Mouse (Mus musculus) c-Kit-positive CD71-positive TER-119-negative erythroid progenitor cells, embryonic 14.5 days (primary cell): ENCODE measurements around the gene Macrod2.

Experiments used
- DNase-seq: peaks from one replicate; pipeline ENCODE4 v3.0.0-alpha.2; 2013; ENCODE audit warnings: low read depth

Gene Macrod2

DNA sequence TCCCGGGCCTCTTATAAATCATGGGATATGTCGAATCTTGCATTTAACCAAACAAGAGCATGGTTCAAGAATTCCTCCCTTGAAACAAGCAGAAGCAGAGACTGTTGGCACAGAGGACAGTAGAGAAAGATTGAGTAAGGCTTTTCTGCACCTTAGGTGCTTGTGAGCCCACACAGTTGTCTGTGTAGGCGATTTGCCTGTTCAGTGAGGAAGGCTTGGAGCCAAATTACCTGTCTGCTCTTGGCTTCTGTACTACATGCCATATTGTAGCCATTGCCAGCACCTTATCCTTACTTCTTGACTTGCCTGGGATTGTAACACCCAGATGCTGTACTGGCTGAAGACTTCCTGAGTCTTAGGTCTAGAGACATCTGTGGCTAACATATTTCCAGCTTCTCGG lies 1303.2 kb downstream of the Macrod2 start:
- DNase-seq = no peak

DNA sequence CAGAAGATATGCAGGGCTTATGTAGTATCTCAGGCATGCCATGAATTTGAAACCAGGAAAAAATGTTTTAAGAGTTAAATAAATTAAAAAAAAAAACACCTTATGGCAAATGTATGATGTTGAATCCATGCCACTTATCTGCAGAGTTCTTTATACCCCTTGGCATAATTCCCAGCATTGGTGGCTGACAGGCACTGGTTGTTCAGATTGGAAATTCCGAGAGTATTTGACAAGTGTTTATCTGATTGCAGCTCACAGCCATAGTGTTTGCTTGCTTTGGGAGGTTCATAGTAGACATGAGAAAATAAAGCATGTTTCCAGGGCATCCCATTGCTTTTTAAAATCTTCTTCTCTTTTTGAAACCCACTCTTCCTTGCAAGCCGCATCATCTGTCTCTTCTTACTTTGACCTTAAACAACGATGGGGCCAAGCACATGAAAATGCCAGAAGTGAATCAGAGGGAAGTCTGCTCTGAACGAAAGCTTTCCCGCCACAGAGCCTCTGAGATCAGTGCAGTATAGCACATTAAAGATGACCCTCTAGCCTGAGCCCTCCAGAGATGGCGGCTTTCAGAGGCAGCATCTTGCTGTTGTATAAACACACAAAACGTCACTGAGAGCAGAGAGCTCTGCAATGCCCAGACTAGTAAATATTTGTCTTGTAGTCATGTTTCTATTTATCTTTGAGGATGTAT lies 1305.8 kb downstream of the Macrod2 start:
- no peak for DNase-seq

DNA sequence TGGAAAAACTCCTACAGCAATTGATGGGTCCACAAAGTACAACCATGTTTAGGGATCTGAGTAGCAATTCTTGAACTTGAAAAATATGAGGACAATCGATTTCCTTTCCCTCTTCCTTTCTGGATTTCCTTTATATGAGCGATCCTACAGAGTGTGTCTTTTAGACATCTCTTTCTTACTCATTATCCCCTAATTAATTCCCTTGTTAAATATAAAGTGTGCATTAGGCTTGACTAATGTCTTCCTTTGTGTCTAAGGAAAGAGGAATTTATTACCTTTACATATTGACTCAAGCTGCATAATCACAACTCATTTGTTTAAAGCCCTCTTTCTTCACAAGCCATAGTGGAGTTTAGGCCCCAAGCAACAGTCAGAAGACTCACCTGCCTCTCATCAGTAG lies 1316.7 kb downstream of the Macrod2 start:
- DNase-seq = no peak

DNA sequence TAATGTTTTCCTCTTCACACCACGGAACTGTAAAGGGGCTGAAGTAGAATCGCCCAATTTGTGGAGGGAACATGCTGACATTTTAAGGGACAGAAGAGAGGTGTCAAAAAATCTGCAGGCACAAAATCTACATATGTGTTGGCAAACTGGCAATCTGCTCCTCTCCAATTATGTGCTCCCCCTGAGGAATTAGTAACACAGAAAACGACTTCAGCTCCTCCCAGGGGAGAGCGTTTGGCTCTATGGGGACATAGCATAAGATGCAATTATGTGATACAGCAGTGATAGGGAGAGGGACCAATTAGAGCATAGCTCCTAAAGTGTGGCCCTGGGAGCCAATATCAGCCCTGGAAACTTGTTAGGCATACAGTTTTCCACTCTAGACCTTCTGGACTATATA lies 1317.2 kb downstream of the Macrod2 start:
- DNase-seq = no peak

DNA sequence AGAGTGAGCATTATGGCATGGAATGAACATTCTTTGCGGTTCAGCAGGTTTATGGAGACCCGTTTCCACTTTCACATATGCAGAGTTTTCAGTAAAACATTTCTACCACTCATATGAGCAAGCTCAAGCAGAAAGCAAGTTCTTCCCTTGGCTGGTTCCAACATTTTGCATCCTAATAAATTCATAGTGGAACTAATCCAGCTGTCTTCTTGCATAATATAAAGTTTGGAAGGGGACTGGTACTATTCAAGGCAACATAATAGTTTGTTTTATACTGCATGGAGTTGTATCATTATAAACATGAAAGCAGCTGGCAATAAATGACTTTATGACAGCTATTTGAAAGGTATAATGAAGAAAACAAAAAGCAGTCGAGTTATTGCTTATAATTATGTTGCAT lies 1320.0 kb downstream of the Macrod2 start:
- no peak for DNase-seq

DNA sequence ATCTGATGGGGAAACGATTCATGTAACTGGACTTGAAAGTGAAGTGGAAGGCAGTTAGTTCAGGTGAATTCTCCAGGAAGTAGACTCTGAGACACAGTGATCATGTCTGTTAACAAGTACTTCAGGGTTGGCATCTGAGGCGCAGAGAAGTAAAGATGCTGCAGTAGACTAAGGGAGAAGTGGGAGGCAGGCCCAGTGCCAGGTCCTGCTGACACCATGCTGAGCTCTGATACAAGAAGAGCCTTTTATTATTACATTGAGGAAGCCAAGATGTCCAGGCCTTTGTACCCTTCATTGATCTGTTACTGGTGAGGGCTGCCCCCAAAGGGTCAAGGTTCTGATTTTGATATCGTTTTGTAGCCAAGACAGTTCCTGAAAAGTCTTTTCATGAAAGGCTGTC lies 1327.4 kb downstream of the Macrod2 start:
- no peak for DNase-seq

DNA sequence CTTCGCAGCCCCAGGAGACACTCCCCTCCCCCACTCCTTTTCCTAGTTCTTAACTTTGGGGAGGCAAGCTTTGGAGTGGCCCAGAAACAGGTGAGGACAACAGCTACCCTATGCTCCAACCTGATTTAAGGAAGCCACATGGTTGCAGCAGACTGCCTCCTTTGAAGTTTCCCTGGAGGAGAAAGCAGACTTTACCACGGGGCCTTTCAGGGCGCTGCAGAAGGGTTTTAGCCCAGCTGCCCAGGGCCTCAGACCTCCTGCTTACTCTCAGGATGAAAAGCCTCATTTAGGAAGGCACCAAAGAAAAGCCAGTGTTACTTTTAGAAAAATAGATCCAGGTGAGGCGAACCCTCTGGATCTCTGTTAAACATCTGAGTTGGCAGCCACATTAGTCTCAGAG lies 1333.9 kb downstream of the Macrod2 start:
- no peak for DNase-seq

DNA sequence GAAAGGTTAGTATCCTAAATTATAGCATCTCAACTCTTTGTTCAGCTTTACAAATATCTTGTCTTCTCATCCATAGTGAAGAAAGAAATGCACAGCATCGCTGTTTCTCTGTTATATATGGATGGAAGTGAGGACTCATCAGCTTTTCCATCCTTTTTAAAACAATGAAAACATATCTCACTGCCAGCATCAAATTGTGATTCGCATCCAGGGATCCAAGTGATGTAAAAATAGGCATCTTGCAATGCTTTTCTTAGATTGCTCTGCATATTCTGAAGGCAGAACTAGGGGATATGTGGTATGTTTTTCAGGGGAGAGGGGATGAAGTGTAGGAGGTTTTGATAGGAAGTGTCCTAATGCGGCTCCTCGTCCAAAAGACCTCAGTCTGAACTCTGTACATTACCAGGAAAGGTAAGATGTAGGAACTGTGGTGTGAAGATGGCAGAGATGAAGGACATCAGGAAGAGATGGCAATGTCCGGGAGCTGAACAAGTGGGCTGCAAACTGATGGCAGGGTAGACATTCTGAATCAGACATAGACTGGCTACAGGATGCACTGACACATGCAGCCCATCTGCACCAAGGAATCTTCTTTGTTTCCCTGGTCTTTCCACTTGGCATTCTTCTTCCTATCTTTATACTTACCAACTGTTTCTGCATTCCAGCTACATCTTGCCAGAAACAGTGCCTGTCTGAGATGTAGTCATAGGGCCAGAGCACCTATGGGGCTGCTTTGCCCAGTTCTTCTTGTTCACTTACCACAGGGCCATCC lies 1341.8 kb downstream of the Macrod2 start:
- no peak for DNase-seq

DNA sequence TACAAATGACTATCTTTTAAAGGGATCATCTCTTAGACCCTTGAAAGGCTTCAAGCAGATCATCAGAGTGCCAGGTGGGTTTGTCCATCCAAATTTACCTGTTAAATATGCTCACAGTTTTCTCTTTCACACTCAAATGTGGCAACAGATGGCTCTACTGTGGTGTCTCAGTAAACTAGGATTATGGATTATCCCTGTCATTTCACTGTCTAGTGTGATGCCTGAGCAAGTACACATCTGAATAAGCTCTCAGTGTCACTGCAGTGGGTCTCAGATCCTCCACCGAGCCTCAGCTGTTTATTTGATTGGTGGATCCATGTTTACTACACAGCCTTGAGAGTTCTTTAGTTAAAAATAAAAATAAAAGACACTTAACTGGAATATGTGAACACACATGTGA lies 1343.6 kb downstream of the Macrod2 start:
- no peak for DNase-seq

DNA sequence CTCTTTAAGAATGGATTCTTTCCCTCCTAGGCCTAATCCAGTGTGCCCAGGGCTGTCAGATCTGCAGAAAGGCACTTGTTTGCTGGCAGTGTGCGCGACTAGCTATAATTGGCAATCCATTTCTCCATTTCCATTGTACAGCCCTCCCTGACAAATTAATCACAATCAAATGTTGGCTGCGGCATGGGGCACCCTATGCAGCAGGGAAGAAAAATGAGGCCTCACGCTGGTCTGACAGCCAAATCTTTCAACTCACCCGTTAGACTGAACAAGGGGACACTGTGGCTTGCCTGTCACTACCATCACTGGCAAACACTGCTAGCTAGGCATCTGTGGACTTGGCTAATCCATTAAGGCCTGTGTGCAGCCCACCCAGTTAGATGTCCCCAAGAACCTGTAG lies 1345.2 kb downstream of the Macrod2 start:
- no peak for DNase-seq

DNA sequence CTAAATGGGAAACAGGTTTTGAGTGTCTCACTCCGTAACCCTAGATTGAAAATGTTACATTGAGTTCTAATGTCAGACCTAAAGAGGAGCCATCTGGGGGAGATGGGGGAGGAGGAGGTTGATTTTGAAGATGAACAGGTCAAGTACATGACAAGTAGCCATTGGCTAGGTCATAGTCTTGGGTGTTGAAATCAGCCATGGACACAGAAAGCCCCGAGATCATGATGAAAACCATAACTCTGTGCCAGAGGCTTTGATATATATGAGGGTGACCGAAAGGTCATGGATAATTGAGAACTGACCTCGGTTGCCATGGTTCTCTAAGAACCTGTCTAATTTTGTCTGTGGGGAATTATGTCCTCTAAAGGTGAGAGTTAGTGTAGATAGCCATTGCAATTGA lies 1405.1 kb downstream of the Macrod2 start:
- no peak for DNase-seq

DNA sequence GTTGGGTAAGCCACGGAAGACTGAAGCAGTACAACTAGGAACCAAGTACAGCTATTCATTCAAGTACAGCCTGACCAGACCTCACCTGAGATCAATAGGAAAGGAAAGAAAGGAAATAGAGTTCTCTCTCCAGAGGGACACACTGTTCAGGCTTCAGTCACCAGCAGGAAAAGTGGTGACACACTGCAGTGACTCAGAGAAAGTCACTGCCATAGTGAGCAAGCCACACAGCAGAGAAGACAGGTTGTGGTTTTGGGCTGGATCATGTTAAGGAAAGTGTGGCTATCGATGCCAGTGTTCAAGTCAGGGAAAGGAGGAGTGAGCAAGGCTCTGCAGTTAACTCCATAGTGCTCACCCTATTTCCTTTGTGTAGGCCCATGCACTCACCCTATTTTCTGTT lies 1405.8 kb downstream of the Macrod2 start:
- DNase-seq = no peak

DNA sequence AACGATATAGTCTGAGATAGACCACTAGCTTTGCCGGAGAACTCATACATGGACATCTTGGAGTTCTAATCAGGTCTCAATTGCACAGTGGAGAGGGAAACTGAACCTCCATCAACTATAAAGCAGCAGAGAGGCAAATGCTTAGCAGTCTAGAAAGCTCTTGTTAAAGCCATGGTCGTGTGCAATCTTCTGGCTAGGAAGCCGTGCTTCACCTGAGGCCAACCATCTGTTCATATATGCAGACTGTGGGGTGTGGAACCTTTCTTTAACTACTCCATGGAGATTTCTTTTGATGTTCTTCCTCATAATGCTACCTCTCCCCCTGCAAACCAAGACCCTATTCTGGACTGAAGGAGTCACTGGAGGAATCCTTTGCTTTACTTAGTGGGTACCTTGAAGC lies 1421.2 kb downstream of the Macrod2 start:
- no peak for DNase-seq

DNA sequence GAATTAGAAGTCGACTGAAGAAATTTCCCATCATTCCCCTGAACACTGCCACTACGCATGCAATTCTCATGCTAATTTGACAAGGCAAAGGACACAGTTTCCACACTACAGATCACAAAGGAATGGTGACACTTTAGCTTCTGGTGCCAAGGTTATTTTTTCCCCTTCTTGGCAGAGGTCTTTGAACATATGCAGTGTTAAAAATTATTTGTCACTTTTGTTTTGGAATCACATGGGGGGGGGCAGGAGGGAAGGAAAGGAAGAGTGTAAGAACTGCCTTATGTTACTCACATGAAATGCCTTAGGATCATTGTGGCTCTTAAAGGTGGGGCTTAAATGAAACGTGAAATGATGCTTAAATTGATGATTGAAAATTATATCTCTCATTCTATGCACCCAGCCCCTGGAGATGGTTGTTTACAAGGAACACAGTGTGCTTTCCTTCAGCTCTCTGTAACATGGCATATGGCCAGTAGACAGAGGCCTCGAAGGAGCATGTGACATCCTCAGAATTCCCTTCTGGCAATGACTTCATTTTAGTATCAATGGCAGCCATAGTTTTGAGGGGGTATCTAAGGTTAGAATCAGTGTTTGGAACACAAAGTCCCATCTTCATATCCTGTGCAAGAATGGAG lies 1422.6 kb downstream of the Macrod2 start:
- no peak for DNase-seq

DNA sequence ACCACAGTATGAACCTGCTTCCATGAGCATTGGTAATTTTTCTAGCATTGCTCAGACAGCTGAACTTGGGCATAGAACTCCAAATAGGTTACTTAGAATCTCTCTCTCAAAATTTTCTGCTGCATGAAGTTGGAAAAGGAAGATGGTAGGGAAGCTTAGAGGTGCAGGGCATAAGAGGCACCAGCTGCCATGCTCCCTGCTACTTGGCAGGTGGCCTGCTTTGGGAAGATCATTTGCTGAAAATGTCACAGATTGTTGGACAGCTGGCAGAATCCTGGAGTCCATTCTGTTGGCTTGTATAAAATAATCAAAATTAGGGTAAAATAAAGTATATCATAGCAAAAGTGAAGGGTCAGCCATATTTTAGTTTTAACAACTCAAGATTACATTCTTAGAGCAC lies 1425.7 kb downstream of the Macrod2 start:
- no peak for DNase-seq

DNA sequence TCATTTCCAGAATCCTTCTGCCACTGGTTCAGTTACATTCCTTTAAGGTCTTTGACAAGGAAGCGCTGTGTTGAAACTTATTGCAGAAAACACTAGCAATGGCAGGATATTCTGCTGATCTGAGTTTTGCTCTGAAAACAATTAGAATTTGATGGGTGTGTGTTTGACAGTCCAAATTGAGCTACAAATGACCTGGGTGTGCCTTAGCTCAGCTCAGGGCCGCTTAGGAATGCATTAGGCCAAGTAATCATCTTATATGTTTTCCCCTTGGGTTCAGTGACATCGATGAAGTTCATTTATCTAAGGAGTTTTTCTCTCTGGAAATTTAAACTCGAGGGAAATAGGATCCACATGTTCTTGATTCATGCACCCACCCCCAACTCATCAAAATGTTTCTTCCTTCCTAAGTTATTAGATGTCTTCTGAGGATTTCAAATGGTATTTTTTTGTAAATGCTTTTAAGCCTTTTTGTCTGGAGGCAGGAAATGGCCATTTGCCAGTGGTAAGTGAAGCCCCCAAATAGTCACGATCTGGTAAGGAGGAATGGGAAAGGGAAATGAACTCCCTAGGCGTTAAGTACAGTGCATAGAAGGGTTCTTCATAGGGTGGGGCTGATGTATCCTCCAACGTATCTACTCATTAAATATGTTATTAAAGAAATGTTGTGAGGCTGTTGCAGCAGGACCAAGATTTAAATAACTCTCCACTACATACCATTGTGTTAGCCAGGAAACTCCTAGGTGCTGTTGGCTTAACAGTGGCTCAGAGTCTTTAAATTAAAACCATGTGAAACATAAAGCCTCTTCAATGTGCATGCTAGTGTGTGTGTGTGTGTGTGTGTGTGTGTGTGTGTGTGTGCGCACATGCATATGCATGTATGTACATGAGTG lies 1430.7 kb downstream of the Macrod2 start:
- DNase-seq = no peak

DNA sequence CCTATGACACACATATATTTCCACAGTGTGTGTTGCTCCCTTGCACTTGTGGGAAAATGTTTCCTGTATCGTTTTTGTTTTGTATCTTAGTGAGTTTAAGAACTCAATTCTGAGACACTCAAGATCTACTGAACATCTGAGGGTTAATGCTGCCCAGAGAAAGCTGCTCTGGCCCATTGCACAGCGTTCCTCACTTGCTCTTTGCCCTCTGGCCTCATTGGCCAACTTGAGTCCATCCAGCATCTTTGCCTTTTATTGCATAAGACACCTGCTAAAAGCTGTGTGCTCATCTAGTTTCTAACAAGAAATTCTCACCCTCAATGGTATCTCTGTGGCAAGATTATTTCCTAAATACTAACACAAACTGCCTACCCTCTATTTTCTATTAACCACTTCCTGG lies 1435.4 kb downstream of the Macrod2 start:
- DNase-seq = no peak

DNA sequence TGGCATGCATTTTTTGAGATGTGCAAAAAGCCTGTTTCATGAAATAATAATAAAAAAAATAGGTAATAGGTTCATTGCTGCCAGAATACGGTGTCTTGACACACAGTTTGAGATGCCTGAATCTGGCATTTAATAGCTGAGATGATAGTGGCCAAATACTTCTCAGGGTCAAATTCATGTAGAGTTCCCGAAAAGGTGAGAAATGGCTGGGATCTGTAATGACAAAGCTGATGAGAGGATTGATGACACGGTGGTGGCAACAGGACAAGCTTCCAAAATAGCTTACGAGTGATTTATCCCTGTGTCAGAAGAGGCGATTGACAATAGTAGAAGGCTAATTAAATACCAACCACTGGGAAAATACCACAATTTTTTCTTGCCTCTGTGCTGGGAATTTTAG lies 1436.4 kb downstream of the Macrod2 start:
- DNase-seq = no peak

DNA sequence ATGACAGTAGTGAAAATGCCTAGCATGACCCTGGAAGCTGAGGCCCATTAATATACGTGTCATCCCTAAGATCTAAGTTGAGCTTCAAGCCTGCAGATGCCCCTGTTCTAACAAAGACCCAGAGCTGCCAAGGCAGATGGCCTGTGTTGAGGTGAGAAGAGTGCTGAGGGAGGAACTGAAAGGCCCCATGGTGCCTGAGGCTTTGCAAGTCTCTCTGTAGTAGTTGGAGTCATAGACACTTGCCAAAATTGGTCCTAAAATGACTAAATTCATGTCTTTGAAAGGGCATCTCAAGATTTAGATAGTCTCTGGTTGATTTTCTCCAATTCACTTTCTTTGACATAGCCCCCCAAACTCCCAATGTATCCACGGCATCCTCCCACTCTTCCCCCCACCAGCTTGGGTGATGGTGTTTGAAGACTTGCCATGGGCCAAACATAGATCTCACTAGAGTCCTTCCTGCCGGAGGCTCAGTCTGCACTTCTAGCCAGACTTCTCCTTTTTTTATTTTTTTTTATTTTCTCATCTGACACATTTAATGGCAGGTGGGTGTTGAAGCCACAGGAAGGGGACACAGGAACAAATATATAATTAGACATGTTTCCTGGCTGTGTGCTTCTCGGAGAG lies 1439.2 kb downstream of the Macrod2 start:
- no peak for DNase-seq

DNA sequence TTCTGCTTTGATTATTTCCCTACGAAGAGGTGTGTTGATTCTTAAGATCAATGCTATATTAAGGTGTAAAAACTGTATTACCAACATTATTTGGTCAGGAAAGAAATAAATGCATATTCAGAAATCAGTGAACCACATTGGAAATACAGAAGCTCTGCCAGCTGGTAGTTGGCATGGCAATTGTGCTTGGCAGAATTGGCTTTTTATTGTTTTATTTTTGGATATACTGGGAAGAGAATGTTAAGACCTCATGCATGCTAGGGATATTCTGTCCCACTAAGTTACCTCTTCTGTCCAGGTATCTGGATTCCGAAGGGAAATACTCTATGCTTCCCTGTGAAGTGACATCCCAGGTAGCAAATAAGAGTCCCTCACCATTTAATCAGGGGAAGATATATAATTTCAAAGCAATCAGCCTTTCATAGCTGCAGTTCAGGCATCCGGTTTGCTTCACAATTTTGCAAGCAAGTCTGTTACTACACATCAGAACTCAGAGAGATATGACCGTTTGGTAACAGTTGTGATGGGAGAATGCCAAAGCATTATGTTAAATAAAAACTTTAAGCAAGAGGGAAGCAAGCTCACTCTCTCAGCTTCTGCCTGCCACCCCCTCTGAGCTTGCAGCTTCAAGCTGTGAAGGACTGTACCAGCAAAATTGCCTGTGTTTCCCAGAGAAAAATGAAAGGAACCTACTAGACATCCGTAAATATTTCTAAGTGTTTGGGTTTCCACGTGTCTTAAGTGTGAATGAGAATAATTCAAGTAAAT lies 1449.5 kb downstream of the Macrod2 start:
- no peak for DNase-seq

DNA sequence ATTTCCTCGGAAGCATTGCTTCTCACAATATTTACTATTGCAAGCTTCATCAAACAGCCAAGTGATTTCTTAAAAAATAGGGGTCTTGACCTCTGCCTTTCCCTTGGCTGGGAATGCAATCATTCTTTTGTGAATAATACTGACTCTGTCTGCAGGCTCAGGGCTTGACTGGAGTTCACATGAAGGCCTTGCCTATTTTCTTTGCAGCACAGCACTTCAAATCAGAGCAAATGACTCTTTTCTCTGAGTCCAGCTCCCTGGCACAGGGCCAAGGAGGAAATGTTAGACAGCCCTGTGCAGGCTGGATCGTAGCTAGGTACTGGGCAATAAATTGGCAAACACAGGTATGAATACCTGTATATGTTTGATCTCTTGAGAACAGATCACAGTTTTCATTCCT lies 1464.1 kb downstream of the Macrod2 start:
- DNase-seq = no peak
